Mouse (Mus musculus) spleen, adult 2 months (tissue): ENCODE data around the gene Cldn22.

Source experiments
- CTCF ChIP-seq: fragments of 200-500 bp; IDR thresholded peaks from 2 replicates; pipeline ENCODE4 v1.5.1; 2011; ENCODE audit warnings: mild to moderate bottlenecking, inconsistent platforms; ENCODE audit not compliant: insufficient read depth, insufficient read length, insufficient replicate concordance; ENCODE audit errors: extremely low read depth
- POLR2A ChIP-seq: fragments of 200-500 bp; IDR thresholded peaks from 2 replicates; pipeline ENCODE4 v1.6.1; 2011; ENCODE audit warnings: low read depth, low read length, inconsistent platforms

DNA sequence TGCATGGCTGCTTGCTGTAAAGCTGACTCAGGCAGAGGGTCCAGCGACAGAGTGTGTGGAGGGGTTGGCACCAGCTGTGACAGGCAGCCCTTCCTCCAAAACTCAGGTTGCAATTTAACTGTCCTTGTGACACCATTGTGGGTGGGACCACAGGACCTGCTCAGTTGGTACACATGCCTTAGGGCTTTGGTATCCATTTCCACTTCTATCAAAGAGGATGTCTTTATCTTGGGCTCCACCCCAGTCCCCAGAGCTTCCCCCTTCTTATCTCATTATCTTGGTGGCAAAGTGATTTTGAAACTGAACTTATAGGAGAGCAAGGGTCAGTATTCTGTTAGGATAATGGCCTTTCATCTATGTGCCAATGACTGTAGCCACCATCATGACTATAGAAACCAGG lies 9.7 kb downstream of the Cldn22 start:
- no peak for TF ChIP-seq POLR2A
- no peak for TF ChIP-seq CTCF
